Mouse (Mus musculus): ENCODE measurements around the gene Psmb5.
A peak's percentile ranks its signal among the peaks of the same experiment; 100 is the strongest.

GRCm38 (mm10) chr14:54594055-54594454, 23.8 kb downstream of the Psmb5 start:
- TF ChIP-seq CTCF (IDR thresholded peaks at IDR 0.05) (peak; percentile 46), EP300 (IDR thresholded peaks at IDR 0.05) (no peak)

Data from lung, postnatal 0 days (tissue).